Mouse (Mus musculus) limb, embryonic 10.5 days (tissue): ENCODE data around the gene Rai1. TPM values are rescaled to one million over a fixed set of nuclear protein-coding genes. Genes with fewer than 3 reads are reported as not detected.

Experiments used
- DNase-seq: peaks from one replicate; pipeline ENCODE4 v3.0.0-alpha.2; 2017; ENCODE audit warnings: low spot score
- H3K27ac ChIP-seq: fragments of 300-500 bp; sonication (generic); 2 replicates; pipeline ENCODE4 v1.5.1; 2016; ENCODE audit warnings: mild to moderate bottlenecking
- H3K27me3 ChIP-seq: fragments of 300-500 bp; sonication (generic); 2 replicates; pipeline ENCODE4 v1.6.1; 2016; ENCODE audit warnings: low read depth, mild to moderate bottlenecking; ENCODE audit not compliant: poor library complexity, severe bottlenecking
- H3K36me3 ChIP-seq: fragments of 300-500 bp; sonication (generic); 2 replicates; pipeline ENCODE4 v1.6.1; 2016; ENCODE audit warnings: mild to moderate bottlenecking, moderate library complexity
- H3K4me1 ChIP-seq: fragments of 300-500 bp; sonication (generic); 2 replicates; pipeline ENCODE4 v1.6.1; 2016
- H3K4me3 ChIP-seq: fragments of 300-500 bp; sonication (generic); 2 replicates; pipeline ENCODE4 v1.5.1; 2016; ENCODE audit warnings: mild to moderate bottlenecking, moderate library complexity
- H3K9me3 ChIP-seq: fragments of 300-500 bp; sonication (generic); replicated peaks from 2 replicates; pipeline ENCODE4 v1.6.1; 2016; ENCODE audit warnings: mild to moderate bottlenecking
- WGBS: fragments of 180-500 bp; shearing (Covaris S2); methylation state at CpG from one replicate; pipeline ENCODE4 v1.1.7; 2016; 5-methylcytosine and 5-hydroxymethylcytosine counted together
- polyA plus RNA-seq: library from polyadenylated mRNA; unstranded; fragments of >200 nt; fragmentation: Nextera tagmentation; extraction: Ambion mirVana; gene quantifications from 2 replicates; pipeline ENCODE4 v1.2.1, GENCODE M21; 2016

Gene Rai1
- polyA plus RNA-seq, 1 experiment from 2014 or later, result 34.3 TPM

- H3K27ac ChIP-seq, result no peak overlapping the region
- 82% methylated on average over 12 of the region's 12 CpGs for WGBS
- no peak for DNase-seq
- no peaks in the 10 kb centered on the region for H3K27me3 ChIP-seq
- peaks cover 87% of the 10 kb centered on the region for H3K4me1 ChIP-seq
- peaks cover 61% of the 10 kb centered on the region for H3K36me3 ChIP-seq
- H3K9me3 ChIP-seq, result no peaks in the 10 kb centered on the region
- H3K4me3 ChIP-seq, result no peak overlapping the region
Measured at GRCm38 (mm10) chr11:60182116-60182670, 77.4 kb downstream of the Rai1 start.

- no peak for DNase-seq
- Histone ChIP-seq H3K27ac (0 out of 2 replicates have a peak overlapping the region, but pooled peaks have one; percentile 34), H3K9me3 (no peaks in the 10 kb centered on the region), H3K4me3 (no peak overlapping the region), H3K27me3 (no peaks in the 10 kb centered on the region), H3K4me1 (peaks cover 82% of the 10 kb centered on the region), H3K36me3 (peaks cover 64% of the 10 kb centered on the region)
- 71% methylated on average over 2 of the region's 2 CpGs for WGBS
Measured at GRCm38 (mm10) chr11:60182741-60183140, 77.9 kb downstream of the Rai1 start.

GRCm38 (mm10) chr11:60184346-60185325 is 79.8 kb downstream of the Rai1 start:
- Histone ChIP-seq H3K27me3 (no peaks in the 10 kb centered on the region), H3K27ac (peak overlapping the region; percentile 61), H3K4me3 (no peak overlapping the region), H3K9me3 (no peaks in the 10 kb centered on the region), H3K4me1 (peaks cover 67% of the 10 kb centered on the region), H3K36me3 (peaks cover 67% of the 10 kb centered on the region)
- no peak for DNase-seq
- WGBS, result 68% methylated on average over 22 of the region's 22 CpGs

GRCm38 (mm10) chr11:60185396-60186231 is 80.8 kb downstream of the Rai1 start:
- 83% methylated on average over 20 of the region's 20 CpGs for WGBS
- Histone ChIP-seq H3K36me3 (peaks cover 67% of the 10 kb centered on the region), H3K4me3 (no peak overlapping the region), H3K4me1 (peaks cover 67% of the 10 kb centered on the region), H3K27ac (peak overlapping the region; percentile 54), H3K9me3 (no peaks in the 10 kb centered on the region), H3K27me3 (no peaks in the 10 kb centered on the region)
- no peak for DNase-seq

- peaks cover 60% of the 10 kb centered on the region for H3K4me1 ChIP-seq
- H3K4me3 ChIP-seq, result no peak overlapping the region
- peaks cover 79% of the 10 kb centered on the region for H3K36me3 ChIP-seq
- 92% methylated on average over 11 of the region's 11 CpGs for WGBS
- H3K27me3 ChIP-seq, result no peaks in the 10 kb centered on the region
- H3K9me3 ChIP-seq, result no peaks in the 10 kb centered on the region
- no peak for DNase-seq
- peak overlapping the region; percentile 27; the same call in 1 of the 2 replicates for H3K27ac ChIP-seq
Measured at GRCm38 (mm10) chr11:60187070-60187469, 82.3 kb downstream of the Rai1 start.

- no peak overlapping the region; the same call in 1 of the 2 replicates for H3K27ac ChIP-seq
- H3K4me3 ChIP-seq, result no peak overlapping the region
- DNase-seq, result no peak
- no peaks in the 10 kb centered on the region for H3K27me3 ChIP-seq
- peaks cover 47% of the 10 kb centered on the region for H3K4me1 ChIP-seq
- H3K36me3 ChIP-seq, result peaks cover 92% of the 10 kb centered on the region
- 94% methylated on average over 25 of the region's 25 CpGs for WGBS
- H3K9me3 ChIP-seq, result no peaks in the 10 kb centered on the region
Measured at GRCm38 (mm10) chr11:60188275-60188853, 83.6 kb downstream of the Rai1 start.

- Histone ChIP-seq H3K4me3 (no peak overlapping the region), H3K27ac (no peak overlapping the region; the same call in 1 of the 2 replicates), H3K36me3 (peaks cover 100% of the 10 kb centered on the region), H3K27me3 (no peaks in the 10 kb centered on the region), H3K4me1 (peaks cover 35% of the 10 kb centered on the region), H3K9me3 (peaks cover 3% of the 10 kb centered on the region; the same call in 1 of the 2 replicates)
- WGBS, result 88% methylated on average over 21 of the region's 21 CpGs
- DNase-seq, result no peak
Measured at GRCm38 (mm10) chr11:60189501-60190040, 84.8 kb downstream of the Rai1 start.

GRCm38 (mm10) chr11:60190055-60190641 is 85.3 kb downstream of the Rai1 start:
- Histone ChIP-seq H3K9me3 (peaks cover 5% of the 10 kb centered on the region; the same call in 1 of the 2 replicates), H3K4me1 (peaks cover 29% of the 10 kb centered on the region), H3K27ac (no peak overlapping the region; the same call in 1 of the 2 replicates), H3K27me3 (no peaks in the 10 kb centered on the region), H3K36me3 (peaks cover 100% of the 10 kb centered on the region), H3K4me3 (no peak overlapping the region)
- no peak for DNase-seq
- 93% methylated on average over 17 of the region's 17 CpGs for WGBS

GRCm38 (mm10) chr11:60192534-60192933 is 87.7 kb downstream of the Rai1 start:
- Histone ChIP-seq H3K27ac (0 out of 2 replicates have a peak overlapping the region, but pooled peaks have one; percentile 7), H3K9me3 (peaks cover 5% of the 10 kb centered on the region; the same call in 1 of the 2 replicates), H3K36me3 (peaks cover 100% of the 10 kb centered on the region), H3K4me3 (no peak overlapping the region), H3K4me1 (peaks cover 20% of the 10 kb centered on the region), H3K27me3 (no peaks in the 10 kb centered on the region)
- DNase-seq, result no peak
- 80% methylated on average over 6 of the region's 6 CpGs for WGBS

GRCm38 (mm10) chr11:60193556-60193955 is 88.7 kb downstream of the Rai1 start:
- H3K27me3 ChIP-seq, result no peaks in the 10 kb centered on the region
- H3K4me3 ChIP-seq, result no peak overlapping the region
- no peak for DNase-seq
- H3K27ac ChIP-seq, result no peak overlapping the region
- peaks cover 5% of the 10 kb centered on the region; the same call in 1 of the 2 replicates for H3K9me3 ChIP-seq
- 85% methylated on average over 4 of the region's 4 CpGs for WGBS
- peaks cover 20% of the 10 kb centered on the region for H3K4me1 ChIP-seq
- H3K36me3 ChIP-seq, result peaks cover 100% of the 10 kb centered on the region

GRCm38 (mm10) chr11:60195108-60195507 is 90.3 kb downstream of the Rai1 start:
- Histone ChIP-seq H3K36me3 (peaks cover 98% of the 10 kb centered on the region), H3K9me3 (peaks cover 5% of the 10 kb centered on the region; the same call in 1 of the 2 replicates), H3K4me3 (no peak overlapping the region), H3K4me1 (peaks cover 19% of the 10 kb centered on the region), H3K27ac (no peak overlapping the region), H3K27me3 (no peaks in the 10 kb centered on the region)
- no peak for DNase-seq
